Mouse (Mus musculus) heart, embryonic 10.5 days (tissue): ENCODE results near the gene Dner. TPM values are rescaled to one million over a fixed set of nuclear protein-coding genes. Genes with fewer than 3 reads are reported as not detected.

Source experiments
- DNase-seq: peaks from one replicate; pipeline ENCODE4 v3.0.0-alpha.2; 2017; ENCODE audit warnings: low spot score
- H3K27ac ChIP-seq: fragments of 300-500 bp; sonication (generic); 2 replicates; pipeline ENCODE4 v1.5.1; 2016; ENCODE audit warnings: mild to moderate bottlenecking
- H3K27me3 ChIP-seq: fragments of 300-500 bp; sonication (generic); 2 replicates; pipeline ENCODE4 v1.6.1; 2016; ENCODE audit warnings: mild to moderate bottlenecking; ENCODE audit not compliant: poor library complexity, insufficient read depth, severe bottlenecking
- H3K36me3 ChIP-seq: fragments of 300-500 bp; sonication (generic); 2 replicates; pipeline ENCODE4 v1.6.1; 2016; ENCODE audit warnings: mild to moderate bottlenecking, moderate library complexity
- H3K4me1 ChIP-seq: fragments of 300-500 bp; sonication (generic); 2 replicates; pipeline ENCODE4 v1.6.1; 2016; ENCODE audit warnings: mild to moderate bottlenecking
- H3K4me3 ChIP-seq: fragments of 300-500 bp; sonication (generic); 2 replicates; pipeline ENCODE4 v1.5.1; 2016; ENCODE audit warnings: mild to moderate bottlenecking, moderate library complexity
- H3K9me3 ChIP-seq: fragments of 300-500 bp; sonication (generic); 2 replicates; pipeline ENCODE4 v1.6.1; 2016; ENCODE audit warnings: mild to moderate bottlenecking, moderate library complexity
- WGBS: fragments of 180-500 bp; shearing (Covaris S2); methylation state at CpG from one replicate; pipeline ENCODE4 v1.1.7; 2016; 5-methylcytosine and 5-hydroxymethylcytosine counted together
- polyA plus RNA-seq: library from polyadenylated mRNA; unstranded; fragments of >200 nt; fragmentation: Nextera tagmentation; extraction: Ambion mirVana; gene quantifications from 2 replicates; pipeline ENCODE4 v1.2.1, GENCODE M21; 2016

Gene Dner
- polyA plus RNA-seq, 1 experiment from 2014 or later = 0.60 TPM

- Histone ChIP-seq H3K27ac (no peak overlapping the region), H3K36me3 (no peaks in the 10 kb centered on the region), H3K9me3 (no peaks in the 10 kb centered on the region), H3K27me3 (no peaks in the 10 kb centered on the region), H3K4me3 (no peak overlapping the region), H3K4me1 (no peaks in the 10 kb centered on the region)
- 83% methylated on average over 8 of the region's 8 CpGs for WGBS
- no peak for DNase-seq
These were observed 300.1 kb downstream of the Dner start for GRCm38 (mm10) chr1:84395928-84396327.

DNA sequence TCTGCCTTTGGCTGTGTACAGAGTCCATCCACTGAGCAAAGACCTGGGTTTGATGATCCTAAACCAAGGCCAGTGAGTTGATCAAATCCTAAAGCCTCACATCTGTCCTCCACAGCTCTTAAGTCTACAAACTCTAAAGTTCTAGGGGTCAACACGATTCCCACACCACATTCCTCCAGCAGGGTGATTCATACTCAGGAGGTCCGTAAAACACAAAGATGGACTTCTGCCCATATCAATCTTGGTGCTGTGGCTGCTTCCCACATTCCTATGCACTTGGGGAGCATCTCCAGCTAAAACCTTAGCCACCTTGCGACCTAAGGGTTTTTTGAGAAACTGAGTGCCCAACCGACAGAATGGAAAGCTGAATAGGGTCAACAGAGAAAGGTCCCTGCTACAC lies 305.1 kb downstream of the Dner start:
- DNase-seq = no peak
- no peak overlapping the region for H3K27ac ChIP-seq
- H3K4me3 ChIP-seq = no peak overlapping the region
- no peaks in the 10 kb centered on the region for H3K9me3 ChIP-seq
- H3K27me3 ChIP-seq = no peaks in the 10 kb centered on the region
- H3K4me1 ChIP-seq = no peaks in the 10 kb centered on the region
- WGBS = 80% methylated on average over 4 of the region's 4 CpGs
- H3K36me3 ChIP-seq = no peaks in the 10 kb centered on the region

- no peak for DNase-seq
- 80% methylated on average over 4 of the region's 4 CpGs for WGBS
These were observed 308.4 kb downstream of the Dner start for GRCm38 (mm10) chr1:84387616-84388015.

GRCm38 (mm10) chr1:84386481-84387146 lies 309.4 kb downstream of the Dner start:
- Histone ChIP-seq H3K4me3 (no peak overlapping the region), H3K36me3 (no peaks in the 10 kb centered on the region), H3K27ac (no peak overlapping the region), H3K9me3 (no peaks in the 10 kb centered on the region), H3K4me1 (no peaks in the 10 kb centered on the region), H3K27me3 (no peaks in the 10 kb centered on the region)
- peak; percentile 38 for DNase-seq
- 85% methylated on average over 8 of the region's 8 CpGs for WGBS

More at GRCm38 (mm10) chr1:84387616-84388015, 308.4 kb downstream of the Dner start:
- no peak overlapping the region for H3K27ac ChIP-seq
- no peaks in the 10 kb centered on the region for H3K27me3 ChIP-seq
- no peaks in the 10 kb centered on the region for H3K9me3 ChIP-seq
- H3K36me3 ChIP-seq = no peaks in the 10 kb centered on the region
- no peaks in the 10 kb centered on the region for H3K4me1 ChIP-seq
- no peak overlapping the region for H3K4me3 ChIP-seq

- 75% methylated on average over 1 of the region's 1 CpGs for WGBS
- Histone ChIP-seq H3K4me3 (no peak overlapping the region), H3K27me3 (no peaks in the 10 kb centered on the region), H3K36me3 (no peaks in the 10 kb centered on the region), H3K27ac (no peak overlapping the region), H3K4me1 (no peaks in the 10 kb centered on the region), H3K9me3 (no peaks in the 10 kb centered on the region)
- DNase-seq = no peak
These were observed 313.3 kb downstream of the Dner start for GRCm38 (mm10) chr1:84382709-84383108.

GRCm38 (mm10) chr1:84382064-84382463 lies 314.0 kb downstream of the Dner start:
- H3K36me3 ChIP-seq = no peaks in the 10 kb centered on the region
- no peaks in the 10 kb centered on the region for H3K27me3 ChIP-seq
- no peak overlapping the region for H3K4me3 ChIP-seq
- H3K4me1 ChIP-seq = no peaks in the 10 kb centered on the region
- 87% methylated on average over 5 of the region's 5 CpGs for WGBS
- H3K9me3 ChIP-seq = no peaks in the 10 kb centered on the region
- DNase-seq = no peak
- no peak overlapping the region for H3K27ac ChIP-seq

DNA sequence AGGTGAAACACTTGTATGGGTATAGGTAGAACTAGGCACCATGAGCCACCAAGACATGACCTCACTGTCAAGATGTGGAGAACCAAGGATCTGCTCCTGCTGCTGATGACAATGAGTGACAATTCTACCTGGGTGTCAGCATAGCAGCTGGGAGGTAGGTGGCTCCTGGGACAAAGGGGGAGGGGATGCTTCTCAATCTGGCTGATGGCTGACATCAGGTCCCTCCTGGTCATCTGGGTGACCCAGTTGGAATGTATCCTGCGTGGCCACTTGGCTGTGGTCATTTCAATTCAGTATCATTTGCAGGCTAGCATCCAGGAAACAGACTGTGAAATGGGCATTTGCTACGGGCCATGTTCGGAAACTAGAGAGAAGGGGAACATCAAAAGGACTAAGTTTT lies 315.1 kb downstream of the Dner start:
- H3K27me3 ChIP-seq = no peaks in the 10 kb centered on the region
- WGBS = 85% methylated on average over 3 of the region's 3 CpGs
- DNase-seq = no peak
- no peaks in the 10 kb centered on the region for H3K9me3 ChIP-seq
- H3K36me3 ChIP-seq = no peaks in the 10 kb centered on the region
- no peak overlapping the region for H3K27ac ChIP-seq
- no peaks in the 10 kb centered on the region for H3K4me1 ChIP-seq
- no peak overlapping the region for H3K4me3 ChIP-seq

DNA sequence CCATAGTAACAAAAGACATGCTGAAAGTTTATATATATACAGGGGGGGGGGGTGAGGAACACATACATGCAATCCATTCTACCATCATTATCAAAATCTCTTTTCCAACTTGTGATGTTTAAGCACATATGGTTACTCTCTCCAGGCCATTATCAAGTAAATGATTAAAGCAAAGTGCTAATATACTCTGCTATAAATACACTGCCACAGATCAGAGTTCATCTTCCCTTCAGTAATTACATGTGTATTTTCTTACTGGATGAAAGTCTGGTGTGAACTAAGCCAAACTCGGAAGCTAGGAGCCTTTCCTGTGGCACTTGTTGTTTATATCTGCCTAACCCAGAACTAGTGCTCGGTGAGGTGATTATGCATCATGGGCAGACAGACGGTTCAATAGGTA lies 328.3 kb downstream of the Dner start:
- no peak for DNase-seq
- no peaks in the 10 kb centered on the region for H3K27me3 ChIP-seq
- no peak overlapping the region for H3K4me3 ChIP-seq
- no peaks in the 10 kb centered on the region for H3K36me3 ChIP-seq
- WGBS = 76% methylated on average over 3 of the region's 3 CpGs
- no peaks in the 10 kb centered on the region for H3K9me3 ChIP-seq
- no peaks in the 10 kb centered on the region for H3K4me1 ChIP-seq
- H3K27ac ChIP-seq = no peak overlapping the region

DNA sequence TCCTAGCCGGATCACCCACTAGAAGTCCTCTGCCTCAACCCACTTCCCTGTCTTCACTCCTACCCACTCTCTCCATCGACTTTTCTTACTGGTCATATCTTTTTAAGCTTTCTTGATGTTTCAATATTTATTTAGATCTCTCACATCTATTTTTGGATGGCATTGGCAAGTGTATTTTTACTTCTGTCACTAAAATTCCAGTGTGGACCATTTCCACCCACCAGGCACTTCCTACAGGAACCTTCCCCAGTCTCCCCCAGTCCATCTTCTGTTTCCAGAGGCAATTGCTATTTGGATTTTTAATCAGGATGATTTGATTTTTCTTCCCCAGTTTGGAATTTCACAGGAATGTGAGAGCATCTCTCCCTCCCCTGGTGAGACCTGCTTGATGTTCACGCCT lies 329.5 kb downstream of the Dner start:
- no peaks in the 10 kb centered on the region for H3K9me3 ChIP-seq
- H3K36me3 ChIP-seq = no peaks in the 10 kb centered on the region
- H3K27me3 ChIP-seq = no peaks in the 10 kb centered on the region
- H3K4me3 ChIP-seq = no peak overlapping the region
- WGBS = 66% methylated on average over 3 of the region's 3 CpGs
- DNase-seq = peak; percentile 22
- no peak overlapping the region for H3K27ac ChIP-seq
- H3K4me1 ChIP-seq = no peaks in the 10 kb centered on the region

DNA sequence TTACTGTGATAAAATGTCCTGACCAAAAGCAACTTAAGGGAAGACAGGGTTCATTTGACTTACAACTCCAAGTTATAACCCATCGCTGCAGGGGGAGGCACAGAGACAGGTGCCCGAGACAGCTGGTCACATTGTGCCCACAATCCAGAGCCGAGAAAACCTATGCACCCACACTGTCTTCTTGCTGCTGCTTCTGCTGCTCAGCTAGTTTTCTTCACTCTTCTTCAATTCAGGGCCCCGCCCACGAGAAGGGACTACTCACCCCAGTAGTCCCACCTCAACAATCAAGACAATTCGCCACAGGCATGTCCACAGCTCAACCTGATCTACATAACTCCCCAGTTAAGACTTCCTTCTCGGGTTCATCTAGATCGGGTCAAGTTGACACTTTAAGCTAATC lies 332.1 kb downstream of the Dner start, which contains the start of gene Pid1:
Gene Pid1 (minus strand): TSS at position 214 of the 400 bp plus-strand sequence.
- DNase-seq = peak; percentile 69
- Histone ChIP-seq H3K4me3 (no peak within 1 kb of the TSS), H3K36me3 (no peaks in the 10 kb centered on the region), H3K9me3 (no peaks in the 10 kb centered on the region), H3K27me3 (no peaks in the 10 kb centered on the region), H3K27ac (no peak within 1 kb of the TSS), H3K4me1 (no peaks in the 10 kb centered on the region)
- WGBS = 78% methylated on average over 8 of the region's 8 CpGs

GRCm38 (mm10) chr1:84362709-84363617 lies 333.1 kb downstream of the Dner start:
- WGBS = 77% methylated on average over 7 of the region's 7 CpGs
- Histone ChIP-seq H3K4me3 (no peak overlapping the region), H3K27ac (no peak overlapping the region), H3K27me3 (no peaks in the 10 kb centered on the region), H3K36me3 (no peaks in the 10 kb centered on the region), H3K4me1 (no peaks in the 10 kb centered on the region), H3K9me3 (no peaks in the 10 kb centered on the region)
- DNase-seq = peak; percentile 33

DNA sequence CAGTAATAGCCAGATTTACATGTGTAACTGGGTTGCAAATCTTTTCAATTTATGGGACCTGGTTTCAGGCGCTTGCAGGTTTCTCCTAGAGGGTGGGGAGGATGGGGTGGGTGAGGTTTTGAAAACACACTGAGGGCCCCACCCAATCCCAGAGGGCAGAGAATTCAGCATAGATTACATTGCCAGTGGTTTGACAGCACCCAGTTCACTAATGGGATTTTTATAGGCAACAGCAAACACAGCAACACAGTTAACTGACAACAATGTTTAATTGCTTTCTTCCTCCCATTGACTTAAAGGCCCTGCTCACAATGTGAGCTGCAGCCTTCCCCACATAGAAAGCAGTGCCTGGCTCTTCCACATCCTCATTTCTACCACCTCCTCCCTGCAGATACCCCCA lies 333.8 kb downstream of the Dner start:
- WGBS = 86% methylated on average over 1 of the region's 1 CpGs
- H3K9me3 ChIP-seq = no peaks in the 10 kb centered on the region
- no peaks in the 10 kb centered on the region for H3K27me3 ChIP-seq
- DNase-seq = no peak
- no peaks in the 10 kb centered on the region for H3K36me3 ChIP-seq
- no peaks in the 10 kb centered on the region for H3K4me1 ChIP-seq
- H3K4me3 ChIP-seq = no peak overlapping the region
- no peak overlapping the region for H3K27ac ChIP-seq

- WGBS = 74% methylated on average over 3 of the region's 3 CpGs
- no peak overlapping the region for H3K4me3 ChIP-seq
- peak; percentile 62 for DNase-seq
- no peak overlapping the region for H3K27ac ChIP-seq
- H3K9me3 ChIP-seq = no peaks in the 10 kb centered on the region
- no peaks in the 10 kb centered on the region for H3K36me3 ChIP-seq
- no peaks in the 10 kb centered on the region for H3K4me1 ChIP-seq
- H3K27me3 ChIP-seq = no peaks in the 10 kb centered on the region
These were observed 334.6 kb downstream of the Dner start for GRCm38 (mm10) chr1:84361389-84361788.
